Mouse (Mus musculus) cerebellum, postnatal 4 days (tissue): ENCODE results near the gene Bag3.

ENCODE experiments used
- DNase-seq, 2 experiments: peaks; one replicate each; pipeline ENCODE4 v3.0.0; 2022; ENCODE audit warnings: low spot score in 2 of 2, mixed read lengths in 1 of 2

Bag3 gene

DNA sequence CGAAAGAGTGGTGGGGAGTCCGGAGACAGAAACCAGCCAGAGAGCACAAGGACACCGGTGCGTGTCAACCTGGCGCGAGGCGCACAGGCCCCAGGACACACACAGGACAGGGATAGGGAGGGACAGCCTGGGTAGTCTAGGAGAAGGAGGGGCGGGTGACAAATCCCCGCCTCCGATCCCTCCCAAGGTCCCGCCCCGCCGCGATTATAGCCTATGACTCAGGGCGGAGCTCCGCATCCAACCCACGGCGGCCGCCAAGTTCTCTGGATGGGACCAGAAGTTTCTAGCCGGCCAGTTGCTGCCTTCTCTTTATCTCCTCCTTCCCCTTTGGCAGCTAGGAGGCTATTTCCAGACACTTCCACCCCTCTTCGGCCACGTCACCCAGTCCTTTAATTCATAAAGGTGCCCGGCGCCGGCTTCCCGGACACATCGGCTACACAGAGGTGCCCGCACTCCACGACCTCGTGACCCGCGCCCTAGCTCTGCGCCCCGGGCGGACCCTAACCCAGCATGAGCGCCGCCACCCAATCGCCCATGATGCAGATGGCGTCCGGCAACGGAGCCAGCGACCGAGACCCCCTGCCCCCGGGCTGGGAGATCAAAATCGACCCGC lies at the start of gene Bag3:
Gene Bag3 (plus strand): TSS at position 268 of the 613 bp plus-strand sequence.
- peak; percentile 52 to 78 for DNase-seq

- DNase-seq = peak; percentile 31 to 77
Observed at GRCm38 (mm10) chr7:128474322-128474721, 49.1 kb upstream of the Bag3 start.

- DNase-seq = no peak
Observed at GRCm38 (mm10) chr7:128488986-128489385, 34.4 kb upstream of the Bag3 start.

- no peak for DNase-seq
Observed at GRCm38 (mm10) chr7:128494546-128494945, 28.9 kb upstream of the Bag3 start.

DNA sequence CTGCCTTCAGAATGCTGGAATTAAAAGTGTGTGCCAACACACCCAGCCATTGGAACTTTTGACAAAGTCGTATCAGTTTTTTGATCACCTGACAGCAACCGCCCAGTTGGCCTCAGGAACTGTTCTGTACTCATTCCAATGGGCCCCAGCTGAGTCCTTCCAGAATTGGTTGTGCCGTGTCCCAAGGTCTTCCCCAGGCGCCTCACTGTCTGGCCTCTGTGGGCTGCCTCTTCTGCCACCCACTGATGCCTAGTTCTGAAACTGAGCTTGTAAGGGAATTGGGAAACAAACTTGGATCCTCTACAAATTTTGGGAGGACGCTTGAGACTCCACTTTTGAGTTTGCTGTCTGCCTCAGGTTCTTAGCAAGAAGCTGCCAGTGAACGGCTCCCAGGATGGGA lies 23.6 kb upstream of the Bag3 start:
- DNase-seq = peak in 1 of 2 experiments; percentile 9

DNA sequence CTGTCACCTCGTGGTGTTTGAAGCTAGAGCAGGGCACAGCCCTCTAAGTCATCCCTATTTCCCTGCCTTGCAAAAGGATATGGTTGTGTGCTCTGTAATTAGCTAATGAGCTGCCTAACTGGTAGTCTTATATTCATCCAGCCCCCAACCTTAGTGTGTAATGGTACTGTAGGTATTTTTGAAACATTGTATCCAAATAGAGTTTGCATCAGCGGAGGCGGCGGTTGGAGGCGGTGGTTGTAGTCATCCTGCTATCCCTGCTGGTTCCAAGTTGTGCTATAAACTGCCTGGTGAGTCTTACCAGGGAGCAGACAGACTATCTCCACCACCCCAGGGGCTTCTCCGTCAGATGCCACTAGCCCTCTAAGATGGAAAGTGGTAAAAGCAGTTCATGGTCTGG lies 19.3 kb upstream of the Bag3 start:
- DNase-seq = peak in 1 of 2 experiments; percentile 6

DNA sequence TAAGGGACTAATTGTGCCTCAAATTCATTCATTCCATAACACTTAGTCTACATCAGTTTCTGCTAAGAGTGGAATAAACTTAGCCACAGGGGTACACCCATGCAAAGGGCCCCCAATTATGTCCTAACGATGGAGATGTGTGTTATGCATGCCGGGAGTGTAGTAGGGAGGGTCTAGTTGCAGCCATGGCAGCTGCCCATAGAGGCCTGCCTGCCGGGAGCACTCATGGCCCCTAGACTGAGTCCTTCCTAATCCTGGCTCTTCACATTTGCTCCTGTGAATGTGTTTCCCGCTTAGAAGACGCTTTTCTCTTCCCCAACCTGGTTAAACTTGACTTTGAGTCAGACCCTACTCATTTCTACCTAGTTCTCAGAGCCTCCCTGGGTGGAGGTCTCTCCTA lies 11.5 kb upstream of the Bag3 start:
- peak in 1 of 2 experiments; percentile 7 for DNase-seq

- DNase-seq = peak in 1 of 2 experiments; percentile 1
Observed at GRCm38 (mm10) chr7:128513512-128513911, 9.9 kb upstream of the Bag3 start.

DNA sequence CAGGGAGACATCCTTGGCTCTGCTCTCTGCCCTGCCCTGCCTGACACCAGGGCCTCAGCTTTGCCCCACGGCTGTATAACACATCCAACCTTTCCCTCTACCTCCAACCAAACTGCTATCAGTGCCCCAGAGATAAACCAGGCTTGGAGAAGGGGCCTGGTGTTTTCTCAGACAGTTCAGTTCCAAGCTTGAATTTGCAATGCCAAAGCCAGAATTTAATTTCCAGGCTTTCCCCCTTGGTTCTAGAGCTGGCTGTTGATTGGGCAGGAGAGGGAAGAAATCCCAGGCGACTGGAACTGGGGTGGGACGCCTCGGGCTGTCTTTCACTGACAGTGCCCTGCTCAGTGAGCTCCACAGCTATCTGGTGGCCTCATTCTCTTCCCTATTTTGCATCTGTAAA lies 9.1 kb upstream of the Bag3 start:
- peak in 1 of 2 experiments; percentile 7 for DNase-seq

DNA sequence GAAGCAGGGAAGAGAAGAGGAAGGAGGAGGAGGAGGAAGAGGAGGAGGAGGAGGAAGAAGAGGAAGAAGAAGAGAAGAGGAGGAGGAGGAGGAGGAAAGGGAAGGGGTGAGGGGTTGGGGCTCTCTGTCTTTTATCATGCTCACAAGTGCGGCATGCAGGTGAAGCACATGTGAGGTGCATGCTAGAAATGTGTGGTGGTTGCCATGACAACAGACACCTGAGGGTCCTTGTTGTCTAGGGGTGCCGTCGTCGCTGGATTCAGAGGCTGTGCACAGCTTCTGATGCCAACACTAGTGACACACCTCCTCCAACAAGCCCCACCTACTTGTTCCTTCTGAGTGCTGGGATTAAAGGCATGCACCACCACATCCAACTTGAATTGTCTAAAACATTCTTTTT lies 7.1 kb upstream of the Bag3 start:
- no peak for DNase-seq

DNA sequence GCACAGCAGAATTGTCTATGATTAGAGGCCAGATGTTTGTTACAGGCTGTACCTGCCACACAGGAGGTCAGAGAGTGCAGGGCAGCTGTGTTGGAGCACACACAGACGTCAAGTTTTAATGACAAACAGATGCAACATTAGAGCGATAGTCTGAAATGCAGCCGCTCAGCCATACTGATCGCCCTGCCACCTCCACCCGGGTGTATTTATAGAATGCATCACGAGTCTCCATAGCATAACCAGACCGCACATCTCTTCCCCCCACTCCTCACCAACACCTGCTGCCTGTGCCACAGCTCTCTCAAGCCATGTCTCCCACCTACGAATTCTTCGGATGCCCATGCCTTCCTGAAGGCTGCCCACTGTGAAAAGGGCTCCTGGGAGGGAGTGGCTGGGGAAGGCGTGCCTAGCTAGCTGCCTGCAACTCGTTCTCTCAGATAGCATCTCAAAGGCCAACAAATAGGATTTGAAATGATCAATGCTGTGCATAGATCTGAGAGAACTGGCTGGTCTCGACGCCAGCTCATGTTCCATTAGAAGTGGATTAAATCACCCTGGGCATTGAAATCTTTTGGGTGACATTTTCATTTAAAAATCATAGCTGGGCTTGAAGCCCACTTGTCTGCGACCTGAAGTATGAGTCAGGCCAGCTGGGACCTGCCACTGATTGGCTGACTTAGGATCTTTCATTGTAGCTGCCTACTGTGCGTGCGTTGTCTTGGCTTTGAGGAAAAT lies 3.9 kb upstream of the Bag3 start:
- DNase-seq = no peak

DNA sequence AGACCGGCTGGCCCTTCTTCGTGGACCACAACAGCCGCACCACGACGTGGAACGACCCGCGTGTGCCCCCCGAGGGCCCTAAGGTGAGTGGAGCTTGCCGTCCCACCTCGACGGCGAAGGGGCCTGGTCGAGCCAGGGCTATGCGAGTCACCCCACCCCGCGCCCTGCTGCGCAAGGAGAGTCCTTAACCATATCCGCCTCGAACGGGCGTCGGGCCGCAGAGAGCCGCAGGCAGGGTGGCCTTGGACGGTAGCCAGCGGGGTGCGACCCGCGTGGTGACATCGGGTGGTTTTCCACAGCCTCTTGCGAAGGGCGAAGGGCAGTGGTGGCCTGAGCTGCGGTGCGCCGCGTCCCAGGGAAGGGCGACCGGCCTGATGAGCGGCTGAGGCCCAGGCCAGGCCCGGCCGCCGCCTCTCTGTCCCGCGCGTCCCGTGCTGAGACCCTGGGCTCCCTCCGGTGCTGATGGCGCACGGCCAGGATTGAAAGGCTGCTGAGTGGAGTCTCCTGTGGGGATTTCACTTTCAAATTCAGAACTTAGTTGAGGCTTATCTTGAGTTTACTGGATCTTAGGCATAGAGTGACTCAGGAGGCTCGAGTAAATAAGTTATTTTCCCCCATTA lies 656 bp downstream of the Bag3 start:
- peak in 1 of 2 experiments; percentile 47 for DNase-seq

- DNase-seq = no peak
Observed at GRCm38 (mm10) chr7:128524641-128525040, 1.2 kb downstream of the Bag3 start.

DNA sequence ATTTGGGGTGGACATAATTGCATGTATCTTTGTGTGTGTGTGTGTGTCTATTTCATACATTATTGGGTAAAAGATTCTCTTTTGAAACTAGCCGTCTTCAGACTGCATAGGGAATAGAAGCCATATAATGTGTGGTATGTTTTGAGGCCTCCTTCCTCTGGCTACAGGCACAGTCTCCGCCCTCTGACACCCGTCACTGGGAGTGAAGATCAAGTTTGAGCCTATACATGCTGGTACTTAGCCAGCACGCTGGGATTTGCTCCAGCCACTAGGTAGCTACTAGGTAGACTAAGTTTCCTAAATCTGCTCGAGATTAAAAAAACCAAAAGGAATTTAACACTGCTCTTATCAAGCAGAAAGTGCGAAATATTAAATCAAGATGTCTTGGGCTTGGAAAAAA lies 3.2 kb downstream of the Bag3 start:
- no peak for DNase-seq

DNA sequence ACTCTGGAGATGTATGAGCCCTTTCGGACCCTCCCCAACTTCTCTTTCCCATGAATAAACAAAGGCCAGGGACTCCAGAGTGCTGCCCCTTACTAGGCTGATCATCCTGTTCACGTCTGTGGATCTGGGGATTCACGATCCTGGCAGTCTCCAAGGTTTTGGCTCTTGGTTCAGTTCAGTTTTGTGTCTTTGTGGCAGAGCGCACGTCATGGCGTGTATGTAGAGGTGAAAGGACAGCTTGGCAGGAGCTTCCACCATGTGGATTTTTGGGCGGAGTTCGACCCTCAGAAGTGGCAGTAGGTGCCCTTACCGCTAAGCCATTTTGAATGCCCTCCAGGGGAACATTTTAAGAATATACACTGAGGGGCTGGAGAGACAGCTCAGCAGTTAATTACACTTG lies 5.2 kb downstream of the Bag3 start:
- no peak for DNase-seq

DNA sequence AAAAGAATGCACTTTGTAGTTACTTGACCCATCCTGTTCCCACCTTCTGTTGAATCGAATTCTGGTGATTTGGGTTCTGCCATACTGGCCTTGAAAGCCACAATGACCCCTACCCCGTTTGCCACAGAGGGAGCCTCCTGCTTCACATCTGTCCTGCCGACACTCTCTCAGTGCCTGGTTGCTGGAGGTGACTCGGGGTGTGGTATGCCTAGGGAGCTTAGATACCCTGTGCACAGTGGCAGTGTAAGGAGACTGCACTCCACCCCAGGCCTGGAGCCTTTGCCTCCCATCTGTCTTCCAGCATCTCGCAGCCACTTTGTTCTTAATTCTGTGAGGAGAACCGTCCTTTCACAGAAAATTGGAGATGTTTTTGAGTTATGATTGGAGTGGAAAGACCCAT lies 5.7 kb downstream of the Bag3 start:
- no peak for DNase-seq

GRCm38 (mm10) chr7:128529574-128530051 lies 6.2 kb downstream of the Bag3 start:
- no peak for DNase-seq

GRCm38 (mm10) chr7:128531031-128531430 lies 7.6 kb downstream of the Bag3 start:
- DNase-seq = no peak

- no peak for DNase-seq
Observed at GRCm38 (mm10) chr7:128531929-128532328, 8.5 kb downstream of the Bag3 start.

DNA sequence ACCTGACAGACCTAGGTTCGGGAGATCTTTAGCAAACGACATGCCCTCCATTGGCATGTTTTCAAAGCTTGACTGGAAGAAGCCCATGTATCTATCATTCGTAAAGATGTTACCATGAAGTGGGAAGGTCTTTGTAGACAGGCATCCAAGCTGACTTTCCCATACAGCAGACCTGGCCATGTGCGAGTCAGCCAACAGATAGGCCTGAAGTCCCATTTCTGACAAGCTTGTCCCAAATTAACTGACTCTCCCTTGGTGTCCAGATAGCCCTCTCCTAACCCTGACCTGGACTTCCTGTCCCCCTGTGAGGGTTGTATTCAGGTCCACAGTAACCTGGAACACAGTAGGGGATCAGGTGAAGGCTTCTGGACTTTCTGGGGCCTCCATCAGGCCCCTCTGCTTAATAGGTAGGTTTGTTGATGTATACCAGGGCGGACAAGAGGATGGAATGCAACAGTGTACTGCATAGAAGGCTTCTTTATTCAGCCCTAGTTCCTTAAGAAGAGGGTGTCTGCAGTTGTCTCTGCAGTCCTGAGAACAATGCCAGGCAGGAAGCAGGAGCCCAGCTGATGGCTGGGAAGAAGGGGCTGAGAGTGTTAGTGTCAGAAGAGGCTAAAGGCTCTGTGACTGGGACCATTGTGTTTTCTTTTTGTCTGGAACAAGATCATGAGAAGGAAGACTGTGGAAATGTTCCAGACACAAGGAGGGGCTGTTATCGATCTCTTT lies 9.2 kb downstream of the Bag3 start:
- DNase-seq = no peak

GRCm38 (mm10) chr7:128534984-128535491 lies 11.6 kb downstream of the Bag3 start:
- DNase-seq = no peak

DNA sequence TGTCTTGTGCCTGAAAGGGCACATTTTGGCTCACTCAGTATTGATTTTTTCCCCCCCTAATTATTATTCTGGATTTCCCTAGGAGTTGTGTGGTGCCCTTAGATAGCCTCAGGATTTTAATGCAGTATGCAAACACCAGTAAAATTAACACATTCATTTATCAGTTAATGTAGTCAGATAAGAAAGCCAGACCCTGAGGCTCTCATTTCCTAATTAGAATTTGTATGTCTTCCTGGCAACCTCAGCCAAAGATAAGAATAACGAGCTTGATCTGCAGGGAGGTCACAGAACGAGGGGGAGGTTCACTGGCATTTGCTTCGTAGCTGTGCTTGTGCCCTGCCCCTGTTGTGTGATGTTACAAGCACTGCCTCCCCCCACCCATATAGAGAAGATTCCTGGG lies 12.7 kb downstream of the Bag3 start:
- no peak for DNase-seq
